ENCODE assay signal across 7 mouse cellular contexts in genomic region chr2:167313501-167314326, GRCm38 (mm10). TPM values are rescaled to one million over a fixed set of nuclear protein-coding genes. Genes with fewer than 3 reads are reported as not detected.
DNase-seq lines count a peak whose midpoint lies in the region; ATAC-seq and TF ChIP-seq lines count a peak whose summit lies in the region.

No protein-coding gene starts in this region.

- H3K27me3 ChIP-seq in MEL (ENCODE audit: control insufficient read depth in 1 of 2, insufficient read depth in 2 of 2, low read length in 2 of 2) = no peaks in the 10 kb centered on the region
- no peaks in the 10 kb centered on the region for H3K27me3 ChIP-seq in forebrain, embryonic 16.5 days (replicated peaks; ENCODE audit: control insufficient read depth, insufficient read depth, low read length)
- no peaks in the 10 kb centered on the region for H3K27me3 ChIP-seq in hindbrain, embryonic 12.5 days
- no peaks in the 10 kb centered on the region for H3K27me3 ChIP-seq in limb, embryonic 14.5 days (ENCODE audit: control insufficient read depth, insufficient read depth, low read length)
- H3K27me3 ChIP-seq in midbrain, embryonic 15.5 days (replicated peaks) = no peaks in the 10 kb centered on the region

- 54% methylated on average over 13 of the region's 13 CpGs for WGBS in forebrain, embryonic 16.5 days
- WGBS in hindbrain, embryonic 12.5 days = 73% methylated on average over 13 of the region's 13 CpGs
- 51% methylated on average over 13 of the region's 13 CpGs for WGBS in limb, embryonic 14.5 days
- 65% methylated on average over 13 of the region's 13 CpGs for WGBS in midbrain, embryonic 15.5 days

- no peak for TF ChIP-seq RAD21 in MEL (IDR thresholded peaks at IDR 0.05; ENCODE audit: low read depth, low read length)

- peak in 1 of 2 experiments; percentile 34; a peak in 1 of 4 replicates for TF ChIP-seq EP300 in MEL (IDR thresholded peaks at IDR 0.05; ENCODE audit: low read depth in 1 of 2, low read length in 2 of 2)

- ATAC-seq in forebrain, embryonic 16.5 days = peak; percentile 38; the same call in 1 of the 2 replicates
- ATAC-seq in hindbrain, embryonic 12.5 days (ENCODE audit: low FRiP score) = peak; percentile 52
- ATAC-seq in limb, embryonic 14.5 days (ENCODE audit: low FRiP score, low read depth) = peak; percentile 59; the same call in 1 of the 2 replicates
- ATAC-seq in midbrain, embryonic 15.5 days (replicated peaks) = peak; percentile 81

- no peak overlapping the region for H3K4me2 ChIP-seq in forebrain, embryonic 16.5 days (ENCODE audit: low read length)
- no peak overlapping the region for H3K4me2 ChIP-seq in hindbrain, embryonic 12.5 days (replicated peaks)
- H3K4me2 ChIP-seq in limb, embryonic 14.5 days (replicated peaks; ENCODE audit: low read depth, low read length, severe bottlenecking) = no peak overlapping the region
- H3K4me2 ChIP-seq in midbrain, embryonic 15.5 days = no peak overlapping the region

- H3K4me3 ChIP-seq in MEL (ENCODE audit: control insufficient read depth in 1 of 2, insufficient read depth in 1 of 2, low read depth in 2 of 2, low read length in 2 of 2) = no peak overlapping the region
- H3K4me3 ChIP-seq in forebrain, embryonic 16.5 days (replicated peaks; ENCODE audit: low read length) = no peak overlapping the region
- H3K4me3 ChIP-seq in hindbrain, embryonic 12.5 days = no peak overlapping the region
- H3K4me3 ChIP-seq in limb, embryonic 14.5 days (replicated peaks; ENCODE audit: low read length) = no peak overlapping the region
- no peak overlapping the region for H3K4me3 ChIP-seq in midbrain, embryonic 15.5 days

- H3K36me3 ChIP-seq in MEL (ENCODE audit: control insufficient read depth in 1 of 2, insufficient read depth in 2 of 2, low read length in 2 of 2) = peaks cover 0 to 6% of the 10 kb centered on the region in 2 experiments; a peak in 2 of 4 replicates
- no peaks in the 10 kb centered on the region for H3K36me3 ChIP-seq in forebrain, embryonic 16.5 days (ENCODE audit: control insufficient read depth, insufficient read depth)
- H3K36me3 ChIP-seq in hindbrain, embryonic 12.5 days = peaks cover 6% of the 10 kb centered on the region
- H3K36me3 ChIP-seq in limb, embryonic 14.5 days (ENCODE audit: control insufficient read depth, insufficient read depth, low read length) = peaks cover 13% of the 10 kb centered on the region; the same call in 1 of the 2 replicates
- no peaks in the 10 kb centered on the region for H3K36me3 ChIP-seq in midbrain, embryonic 15.5 days (replicated peaks)

- TF ChIP-seq POLR2A in MEL (IDR thresholded peaks at IDR 0.05; ENCODE audit: control insufficient read depth in 1 of 2, insufficient read depth in 1 of 2, low read depth in 1 of 2, low read length in 2 of 2, poor library complexity in 1 of 2) = no peak
- TF ChIP-seq POLR2A in limb, embryonic 14.5 days (IDR thresholded peaks at IDR 0.05; ENCODE audit: borderline replicate concordance, extremely low read depth, insufficient read depth, insufficient read length) = no peak

- H3K27ac ChIP-seq in MEL (ENCODE audit: control insufficient read depth, low read depth, low read length) = peak overlapping the region; percentile 29
- peak overlapping the region; percentile 31; the same call in 1 of the 2 replicates for H3K27ac ChIP-seq in forebrain, embryonic 16.5 days (ENCODE audit: low read length)
- peak overlapping the region; percentile 65 for H3K27ac ChIP-seq in hindbrain, embryonic 12.5 days
- peak overlapping the region; percentile 55; the same call in 1 of the 2 replicates for H3K27ac ChIP-seq in limb, embryonic 14.5 days (replicated peaks; ENCODE audit: low read depth, low read length)
- H3K27ac ChIP-seq in midbrain, embryonic 15.5 days = peak overlapping the region; percentile 70

- H3K79me2 ChIP-seq in MEL (ENCODE audit: control insufficient read depth, insufficient read depth, low read length, poor library complexity) = no peaks in the 10 kb centered on the region

- no peak overlapping the region for H3K9ac ChIP-seq in MEL (ENCODE audit: control insufficient read depth, low read depth, low read length, poor library complexity, severe bottlenecking)
- no peak overlapping the region for H3K9ac ChIP-seq in forebrain, embryonic 16.5 days (replicated peaks; ENCODE audit: low read depth, low read length)
- no peak overlapping the region for H3K9ac ChIP-seq in hindbrain, embryonic 12.5 days
- H3K9ac ChIP-seq in limb, embryonic 14.5 days (ENCODE audit: low read depth, low read length, severe bottlenecking) = 0 out of 2 replicates have a peak overlapping the region, but pooled peaks have one; percentile 16
- no peak overlapping the region for H3K9ac ChIP-seq in midbrain, embryonic 15.5 days

- no peaks in the 10 kb centered on the region for H3K9me3 ChIP-seq in MEL (replicated peaks; ENCODE audit: insufficient read depth, low read length)
- no peaks in the 10 kb centered on the region for H3K9me3 ChIP-seq in forebrain, embryonic 16.5 days (ENCODE audit: control insufficient read depth, low read length)
- no peaks in the 10 kb centered on the region for H3K9me3 ChIP-seq in hindbrain, embryonic 12.5 days (replicated peaks)
- no peaks in the 10 kb centered on the region for H3K9me3 ChIP-seq in limb, embryonic 14.5 days (ENCODE audit: control insufficient read depth, low read length)
- no peaks in the 10 kb centered on the region for H3K9me3 ChIP-seq in midbrain, embryonic 15.5 days

- DNase-seq in MEL (ENCODE audit: low read depth, low spot score) = peak; percentile 93
- DNase-seq in adrenal gland, adult 2 months = peak; percentile 88
- peak; percentile 90 for DNase-seq in limb, embryonic 14.5 days (ENCODE audit: low spot score)
- no peak for DNase-seq in embryo, embryonic 9.5 days (ENCODE audit: extremely low spot score)

- TF ChIP-seq CTCF in MEL (IDR thresholded peaks at IDR 0.05 in 2 of 3, conservative IDR thresholded peaks at IDR 0.05 in 1 of 3; ENCODE audit: control insufficient read depth in 1 of 3, insufficient read depth in 1 of 3, low read depth in 2 of 3, low read length in 3 of 3, poor library complexity in 1 of 3, severe bottlenecking in 1 of 3) = no peak

- peaks cover 0 to 20% of the 10 kb centered on the region in 2 experiments; a peak in 3 of 4 replicates for H3K4me1 ChIP-seq in MEL (ENCODE audit: control insufficient read depth in 1 of 2, insufficient read depth in 2 of 2, low read length in 2 of 2)
- peaks cover 42% of the 10 kb centered on the region for H3K4me1 ChIP-seq in forebrain, embryonic 16.5 days (replicated peaks; ENCODE audit: control insufficient read depth, insufficient read depth, low read length)
- peaks cover 31% of the 10 kb centered on the region for H3K4me1 ChIP-seq in hindbrain, embryonic 12.5 days
- peaks cover 25% of the 10 kb centered on the region for H3K4me1 ChIP-seq in limb, embryonic 14.5 days (ENCODE audit: control insufficient read depth, insufficient read depth, low read length)
- peaks cover 23% of the 10 kb centered on the region for H3K4me1 ChIP-seq in midbrain, embryonic 15.5 days

TF ChIP-seq in MEL, 35 proteins besides CTCF, POLR2A, EP300 and RAD21 (continues in another document):
- TF ChIP-seq CHD1 (IDR thresholded peaks at IDR 0.05; ENCODE audit: low read depth, low read length) (no peak), ETS1 (IDR thresholded peaks at IDR 0.05; ENCODE audit: low read depth, low read length) (peak; percentile 62), MAFK (IDR thresholded peaks at IDR 0.05; ENCODE audit: borderline replicate concordance, low read depth, low read length) (no peak), GABPA (IDR thresholded peaks at IDR 0.05; ENCODE audit: low read depth, low read length) (no peak), TBP (IDR thresholded peaks at IDR 0.05; ENCODE audit: low read depth, low read length) (no peak), USF1 (IDR thresholded peaks at IDR 0.05; ENCODE audit: low read depth, low read length) (peak; percentile 94), MXI1 (IDR thresholded peaks at IDR 0.05; ENCODE audit: low read depth, low read length) (peak; percentile 90), HCFC1 (IDR thresholded peaks at IDR 0.05; ENCODE audit: low read depth, low read length) (no peak), USF2 (IDR thresholded peaks at IDR 0.05; ENCODE audit: borderline replicate concordance in 1 of 2, insufficient read depth in 1 of 2, low read depth in 1 of 2, low read length in 2 of 2) (peak; percentile 69 to 82; a peak in 3 of 4 replicates), SMC3 (IDR thresholded peaks at IDR 0.05; ENCODE audit: low read depth, low read length) (no peak), MAX (IDR thresholded peaks at IDR 0.05; ENCODE audit: low read length) (peak; percentile 93), TAL1 (IDR thresholded peaks at IDR 0.05; ENCODE audit: low read length) (no peak), UBTF (IDR thresholded peaks at IDR 0.05; ENCODE audit: borderline replicate concordance, insufficient read depth, low read depth, low read length) (no peak), NELFE (IDR thresholded peaks at IDR 0.05; ENCODE audit: low read depth, low read length) (no peak), JUND (IDR thresholded peaks at IDR 0.05; ENCODE audit: low read depth, low read length) (no peak), ZKSCAN1 (IDR thresholded peaks at IDR 0.05; ENCODE audit: low read depth, low read length) (no peak), GATA1 (IDR thresholded peaks at IDR 0.05; ENCODE audit: low read depth, low read length) (no peak), ZNF384 (IDR thresholded peaks at IDR 0.05; ENCODE audit: low read depth, low read length) (no peak), ZMIZ1 (IDR thresholded peaks at IDR 0.05; ENCODE audit: low read depth, low read length) (no peak), POLR2AphosphoS5 (IDR thresholded peaks at IDR 0.05; ENCODE audit: borderline replicate concordance, low read depth, low read length) (no peak), RCOR1 (IDR thresholded peaks at IDR 0.05; ENCODE audit: low read depth, low read length) (0 out of 2 replicates have a peak, but pooled peaks have one; percentile 45), BHLHE40 (IDR thresholded peaks at IDR 0.05; ENCODE audit: borderline replicate concordance, low read depth, low read length) (peak; percentile 83; the same call in 1 of the 2 replicates)

RNA-seq across cellular contexts. Expression of gene B4galt5, which starts 35.3 kb away (rescaled TPM):
- 4.6 TPM in 2 replicates for total RNA-seq in MEL (2012; rRNA removed)
- 10 to 100 TPM in 1 of 2 experiments, 1 to 10 TPM in 1; 6.5 to 34.4 TPM for polyA plus RNA-seq in MEL (2012; ENCODE audit: insufficient read depth in 1 of 2, insufficient read length in 2 of 2, low read depth in 1 of 2, low replicate concordance in 2 of 2, missing spikeins in 1 of 2)
- total RNA-seq in adrenal gland, adult 2 months (2021) = 100 to 1,000 TPM in 1 of 2 experiments, 10 to 100 TPM in 1; 92.7 to 113 TPM
- 43.9 and 47.6 TPM in 2 replicates for polyA plus RNA-seq in adrenal gland, adult 2 months (2012; rRNA removed)
- 9.9 and 12.5 TPM in 2 replicates for polyA plus RNA-seq in forebrain, embryonic 16.5 days (2015; fragmentation: Nextera tagmentation; extraction: Ambion mirVana)
- 19.3 and 20.2 TPM in 2 replicates for polyA plus RNA-seq in hindbrain, embryonic 12.5 days (2016; fragmentation: Nextera tagmentation; extraction: Ambion mirVana)
- 21.8 and 23.6 TPM in 2 replicates for polyA plus RNA-seq in limb, embryonic 14.5 days (2012; rRNA removed)
- 23.2 and 24.5 TPM in 2 replicates for polyA plus RNA-seq in limb, embryonic 14.5 days (2014; fragmentation: Nextera tagmentation; extraction: Ambion mirVana)
- polyA plus RNA-seq in midbrain, embryonic 15.5 days (2015; fragmentation: Nextera tagmentation; extraction: Ambion mirVana) = 28.3 and 31.8 TPM in 2 replicates
